Mouse (Mus musculus) megakaryocyte, embryonic 14.5 days (primary cell): ENCODE data around the gene Paqr3. TPM values are rescaled to one million over a fixed set of nuclear protein-coding genes. Genes with fewer than 3 reads are reported as not detected.

Source experiments
- H3K27me3 ChIP-seq: replicated peaks from 2 replicates; pipeline ENCODE3; 2012; ENCODE audit warnings: inconsistent platforms
- H3K36me3 ChIP-seq: replicated peaks from 2 replicates; pipeline ENCODE3; 2012; ENCODE audit warnings: low read length, inconsistent platforms, mixed read lengths
- H3K4me1 ChIP-seq: 2 replicates; pipeline ENCODE4 v1.6.1; 2012; ENCODE audit warnings: inconsistent platforms
- H3K4me3 ChIP-seq: replicated peaks from 2 replicates; pipeline ENCODE3; 2012; ENCODE audit warnings: moderate library complexity, mild to moderate bottlenecking, inconsistent platforms
- H3K9me3 ChIP-seq: 2 replicates; pipeline ENCODE4 v1.6.1; 2012; ENCODE audit warnings: inconsistent platforms
- FLI1 ChIP-seq: IDR thresholded peaks from 2 replicates; pipeline ENCODE4 v1.6.1; 2012; ENCODE audit warnings: low read length, inconsistent platforms, mixed read lengths
- GATA1 ChIP-seq: IDR thresholded peaks from 3 replicates; pipeline ENCODE4 v1.6.1; 2012; ENCODE audit warnings: mixed read lengths, low read length, inconsistent platforms, borderline replicate concordance
- polyA plus RNA-seq: library from polyadenylated mRNA; stranded (reverse); fragments of >175 nt; gene quantifications from 2 replicates; pipeline ENCODE4 v1.2.3, GENCODE M21; 2012; ENCODE audit warnings: low replicate concordance; ENCODE audit not compliant: insufficient read depth

Paqr3 gene
- polyA plus RNA-seq, 1 experiment = 0.11 TPM

DNA sequence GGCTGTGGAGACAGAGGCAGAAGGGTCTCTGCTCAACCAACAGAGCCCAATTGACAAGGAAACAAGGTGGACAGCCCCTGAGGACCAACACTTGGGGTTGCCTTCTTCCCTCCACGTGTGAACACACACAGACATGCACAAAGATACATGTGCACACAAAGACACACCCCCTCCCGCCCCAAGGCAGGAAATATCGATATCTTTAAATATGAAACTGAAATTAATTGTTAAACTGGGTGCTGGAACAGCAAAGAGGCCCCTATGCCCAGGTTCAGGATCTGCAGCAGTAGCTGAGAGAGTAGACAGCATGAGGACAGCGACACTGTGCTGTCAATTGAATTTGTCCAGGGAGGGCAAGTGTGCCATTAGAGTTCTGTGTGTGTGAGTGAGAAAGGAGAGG lies 45.6 kb downstream of the Paqr3 start:
- no peak overlapping the region for H3K4me3 ChIP-seq
- no peaks in the 10 kb centered on the region for H3K9me3 ChIP-seq
- H3K27me3 ChIP-seq = no peaks in the 10 kb centered on the region
- peaks cover 90% of the 10 kb centered on the region for H3K4me1 ChIP-seq
- TF ChIP-seq FLI1 (no peak), GATA1 (no peak)
- peaks cover 98% of the 10 kb centered on the region for H3K36me3 ChIP-seq

DNA sequence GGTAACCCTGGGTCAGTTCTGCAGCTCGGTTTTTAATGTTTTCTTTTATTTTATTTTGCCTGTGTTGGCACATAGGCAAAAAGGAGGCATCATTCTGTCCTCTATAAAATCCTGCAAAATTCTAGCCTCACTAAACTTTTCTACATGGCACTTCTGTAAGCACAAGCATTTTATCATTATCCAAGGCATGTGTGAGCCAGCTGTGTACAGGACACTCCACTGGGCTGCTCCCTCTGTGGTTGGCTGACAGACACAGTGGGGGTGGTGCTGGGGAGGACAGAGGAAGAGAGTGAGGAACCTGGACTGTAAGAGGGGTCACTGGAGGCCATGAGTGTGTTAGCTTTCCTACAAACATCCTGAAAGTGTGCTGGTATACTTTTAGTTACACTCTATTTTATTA lies 49.4 kb downstream of the Paqr3 start:
- no peaks in the 10 kb centered on the region for H3K9me3 ChIP-seq
- no peak for TF ChIP-seq FLI1
- H3K27me3 ChIP-seq = no peaks in the 10 kb centered on the region
- H3K36me3 ChIP-seq = peaks cover 99% of the 10 kb centered on the region
- peaks cover 84% of the 10 kb centered on the region for H3K4me1 ChIP-seq
- H3K4me3 ChIP-seq = peak overlapping the region; percentile 2

DNA sequence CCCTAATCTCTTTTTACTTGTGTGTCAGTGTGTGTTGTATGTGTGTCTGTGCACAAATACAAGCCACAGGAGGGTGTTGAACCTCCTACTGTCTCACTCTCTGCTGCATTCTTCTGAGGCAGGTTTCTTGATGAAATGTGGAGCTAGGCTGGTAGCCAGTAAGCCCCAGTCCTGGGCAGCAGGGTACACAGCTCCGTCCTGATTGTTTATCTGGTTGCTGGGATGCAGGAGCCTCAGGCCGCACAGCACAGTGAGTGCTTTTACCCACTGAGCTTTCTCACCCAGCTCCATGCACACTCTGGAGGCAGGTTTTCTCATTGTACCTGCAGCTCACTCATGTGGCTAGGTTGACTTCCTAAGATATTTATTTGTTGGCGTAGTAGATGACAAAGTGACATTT lies 50.5 kb downstream of the Paqr3 start:
- Histone ChIP-seq H3K27me3 (no peaks in the 10 kb centered on the region), H3K9me3 (no peaks in the 10 kb centered on the region), H3K4me1 (peaks cover 80% of the 10 kb centered on the region), H3K36me3 (peaks cover 99% of the 10 kb centered on the region), H3K4me3 (no peak overlapping the region)
- TF ChIP-seq FLI1 = no peak
- no peak for TF ChIP-seq GATA1

DNA sequence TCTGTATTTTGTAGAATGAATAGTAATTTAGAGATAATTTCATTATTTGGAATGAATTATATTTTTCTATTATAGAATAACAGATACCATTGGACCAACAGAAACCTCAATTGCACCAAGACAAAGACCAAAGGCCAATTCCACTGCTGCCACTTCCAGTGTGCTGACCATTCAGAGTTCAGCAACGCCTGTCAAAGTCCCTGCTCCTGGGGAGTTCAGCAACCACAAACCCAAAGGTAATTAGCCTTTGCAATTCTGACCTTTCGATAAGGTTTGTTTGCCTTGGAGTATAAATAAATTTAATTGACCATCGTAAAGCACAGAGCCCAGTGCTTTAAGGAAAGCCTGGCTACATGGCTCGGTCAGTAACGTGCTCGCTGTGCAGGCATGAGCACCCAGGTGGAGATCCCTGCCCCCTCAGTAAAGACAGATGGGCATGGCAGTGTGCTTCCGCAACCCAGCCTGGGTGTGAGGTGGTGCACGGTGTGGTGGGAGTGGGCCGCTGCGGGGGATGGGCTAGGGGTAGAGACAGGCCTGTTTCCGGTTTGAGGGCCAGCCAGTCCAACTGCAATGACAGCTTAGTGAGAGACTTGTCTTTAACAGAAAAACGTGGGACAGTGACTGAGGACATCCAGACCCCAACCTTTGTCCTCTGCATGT lies 54.5 kb downstream of the Paqr3 start:
- no peak for TF ChIP-seq GATA1
- no peaks in the 10 kb centered on the region for H3K9me3 ChIP-seq
- peaks cover 76% of the 10 kb centered on the region for H3K4me1 ChIP-seq
- H3K27me3 ChIP-seq = no peaks in the 10 kb centered on the region
- H3K36me3 ChIP-seq = peaks cover 98% of the 10 kb centered on the region
- H3K4me3 ChIP-seq = peak overlapping the region; percentile 64

GRCm38 (mm10) chr5:97056359-97056758 lies 55.0 kb downstream of the Paqr3 start:
- H3K9me3 ChIP-seq = no peaks in the 10 kb centered on the region
- peaks cover 98% of the 10 kb centered on the region for H3K36me3 ChIP-seq
- peaks cover 76% of the 10 kb centered on the region for H3K4me1 ChIP-seq
- no peaks in the 10 kb centered on the region for H3K27me3 ChIP-seq
- no peak overlapping the region for H3K4me3 ChIP-seq
- TF ChIP-seq GATA1 (no peak), FLI1 (no peak)

GRCm38 (mm10) chr5:97055511-97056068 lies 55.8 kb downstream of the Paqr3 start:
- Histone ChIP-seq H3K4me3 (no peak overlapping the region), H3K27me3 (no peaks in the 10 kb centered on the region), H3K4me1 (peaks cover 77% of the 10 kb centered on the region), H3K36me3 (peaks cover 99% of the 10 kb centered on the region), H3K9me3 (no peaks in the 10 kb centered on the region)
- TF ChIP-seq GATA1 (no peak), FLI1 (no peak)

GRCm38 (mm10) chr5:97054801-97055200 lies 56.6 kb downstream of the Paqr3 start:
- Histone ChIP-seq H3K4me3 (no peak overlapping the region), H3K4me1 (peaks cover 77% of the 10 kb centered on the region), H3K36me3 (peaks cover 99% of the 10 kb centered on the region), H3K9me3 (no peaks in the 10 kb centered on the region), H3K27me3 (no peaks in the 10 kb centered on the region)
- TF ChIP-seq GATA1 (no peak), FLI1 (no peak)

- peaks cover 80% of the 10 kb centered on the region for H3K4me1 ChIP-seq
- TF ChIP-seq GATA1 = no peak
- no peak for TF ChIP-seq FLI1
- no peaks in the 10 kb centered on the region for H3K9me3 ChIP-seq
- H3K4me3 ChIP-seq = no peak overlapping the region
- H3K36me3 ChIP-seq = peaks cover 99% of the 10 kb centered on the region
- no peaks in the 10 kb centered on the region for H3K27me3 ChIP-seq
These were observed 57.2 kb downstream of the Paqr3 start for GRCm38 (mm10) chr5:97054166-97054565.

DNA sequence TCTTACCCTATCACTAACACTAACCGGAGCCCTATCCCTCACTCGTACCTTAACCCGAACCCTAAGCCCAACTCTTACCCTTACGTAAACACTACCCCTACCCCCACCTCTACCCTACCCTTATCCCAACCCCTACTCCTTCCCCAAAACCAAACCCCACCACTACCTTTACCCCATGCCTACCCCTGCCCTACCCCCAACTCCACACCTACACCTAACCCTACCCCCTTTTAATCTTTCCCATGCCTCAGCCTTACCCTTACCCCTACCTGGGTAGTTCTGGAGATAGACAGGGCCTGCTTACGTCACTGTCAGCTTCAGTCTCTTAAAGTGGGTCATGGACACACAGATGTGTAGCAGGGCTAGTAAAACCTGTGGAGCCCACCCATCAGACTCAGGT lies 62.5 kb downstream of the Paqr3 start:
- no peak overlapping the region for H3K4me3 ChIP-seq
- peaks cover 86% of the 10 kb centered on the region for H3K4me1 ChIP-seq
- peaks cover 99% of the 10 kb centered on the region for H3K36me3 ChIP-seq
- H3K9me3 ChIP-seq = no peaks in the 10 kb centered on the region
- H3K27me3 ChIP-seq = no peaks in the 10 kb centered on the region
- TF ChIP-seq FLI1 (no peak), GATA1 (no peak)

- Histone ChIP-seq H3K27me3 (no peaks in the 10 kb centered on the region), H3K36me3 (peaks cover 100% of the 10 kb centered on the region), H3K4me1 (peaks cover 84% of the 10 kb centered on the region), H3K4me3 (no peak overlapping the region), H3K9me3 (no peaks in the 10 kb centered on the region)
- no peak for TF ChIP-seq GATA1
- no peak for TF ChIP-seq FLI1
These were observed 64.7 kb downstream of the Paqr3 start for GRCm38 (mm10) chr5:97046680-97047079.
